Mouse (Mus musculus): ENCODE results near the gene Adsl.

DNA sequence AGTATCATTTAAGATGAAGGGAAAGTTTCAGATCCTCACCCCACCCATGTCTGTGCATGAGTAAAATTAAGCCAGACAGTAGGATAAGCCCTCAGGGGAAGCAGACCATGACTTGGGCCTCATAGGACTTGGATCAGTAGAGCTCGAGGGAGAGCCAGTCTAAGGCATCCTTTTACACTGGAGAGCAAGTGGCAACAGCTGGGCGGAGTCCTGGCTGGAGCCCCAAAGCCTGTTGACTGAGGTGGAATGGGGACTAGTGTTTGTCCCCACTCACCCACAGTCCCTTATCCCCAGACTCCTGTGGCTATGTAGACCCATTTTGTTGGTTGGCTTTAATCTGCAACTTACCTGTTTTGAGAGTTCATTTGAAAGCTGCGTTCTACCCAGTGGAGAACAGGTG lies 36.1 kb upstream of the Adsl start:
- TF ChIP-seq CTCF (IDR thresholded peaks at IDR 0.05; ENCODE audit: insufficient read depth, low read length) (no peak), POLR2A (IDR thresholded peaks at IDR 0.05; ENCODE audit: borderline replicate concordance, extremely low read depth, low read depth, low read length) (no peak)

Data from lung, adult 2 months (tissue).